Mouse (Mus musculus): ENCODE data around the gene Map7d1.
A peak's percentile ranks its signal among the peaks of the same experiment; 100 is the strongest.

The Map7d1 gene

DNA sequence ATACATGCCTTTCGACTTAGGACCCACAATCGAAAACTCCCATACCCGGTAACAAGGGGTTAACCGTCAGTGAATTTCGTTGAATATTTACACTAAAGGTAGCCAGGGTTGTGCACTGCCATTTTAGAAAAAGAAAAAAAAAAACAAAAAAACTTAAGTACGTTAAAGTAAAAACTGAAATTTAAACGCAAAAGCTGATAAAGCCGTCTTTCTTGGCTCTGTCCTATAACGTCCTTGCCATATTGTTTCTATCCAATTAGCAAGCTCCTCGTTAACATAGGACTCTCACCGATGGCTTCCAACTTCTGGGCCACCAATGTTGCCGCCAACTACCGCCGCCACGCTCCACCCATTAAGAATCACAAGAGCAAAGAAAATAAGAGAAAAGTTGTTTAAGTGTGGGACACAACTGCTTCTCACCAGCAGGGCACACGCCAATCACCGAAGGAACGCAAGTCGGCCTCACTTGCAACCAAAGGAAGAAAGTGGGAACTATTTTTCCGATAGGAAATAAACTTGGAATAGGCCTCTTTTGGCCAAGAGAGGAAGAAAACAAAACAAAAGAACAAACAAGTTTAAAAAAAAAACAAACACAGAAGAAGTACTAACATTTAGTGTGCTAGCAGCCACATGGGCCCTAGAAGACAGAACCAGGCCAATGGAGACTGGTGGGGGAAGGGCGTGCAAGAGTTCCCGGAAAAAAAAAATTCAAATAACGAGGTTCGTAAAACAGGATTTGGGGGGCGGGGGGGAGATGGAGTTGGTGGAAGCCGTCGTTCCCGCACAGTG, 54.4 kb downstream of the Map7d1 start:
- peak; percentile 56 for DNase-seq

- no peak for DNase-seq
Observed at GRCm38 (mm10) chr4:126200656-126201055, 55.5 kb downstream of the Map7d1 start.

GRCm38 (mm10) chr4:126200036-126200435, 56.1 kb downstream of the Map7d1 start:
- no peak for DNase-seq

- DNase-seq = no peak
Observed at GRCm38 (mm10) chr4:126199556-126199955, 56.6 kb downstream of the Map7d1 start.

DNA sequence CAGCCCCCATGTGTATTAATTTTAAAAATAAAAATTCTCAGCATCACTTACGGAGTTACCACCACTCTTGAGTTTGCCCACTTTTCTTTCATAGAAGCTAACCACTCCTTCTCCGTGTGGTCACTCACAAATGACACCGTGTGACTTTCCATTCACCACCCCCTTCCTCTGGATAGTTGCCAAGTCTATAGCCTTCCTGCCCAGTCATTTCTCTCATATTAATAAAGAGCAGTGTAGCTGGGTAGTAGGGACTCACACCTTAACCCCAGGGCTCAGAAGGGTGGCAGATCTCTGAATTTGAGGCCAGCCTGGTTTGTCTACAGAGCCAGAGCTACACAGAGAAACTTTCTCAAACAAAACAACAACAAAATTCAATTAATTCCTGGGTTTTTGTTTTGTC, 58.7 kb downstream of the Map7d1 start:
- DNase-seq = no peak

DNA sequence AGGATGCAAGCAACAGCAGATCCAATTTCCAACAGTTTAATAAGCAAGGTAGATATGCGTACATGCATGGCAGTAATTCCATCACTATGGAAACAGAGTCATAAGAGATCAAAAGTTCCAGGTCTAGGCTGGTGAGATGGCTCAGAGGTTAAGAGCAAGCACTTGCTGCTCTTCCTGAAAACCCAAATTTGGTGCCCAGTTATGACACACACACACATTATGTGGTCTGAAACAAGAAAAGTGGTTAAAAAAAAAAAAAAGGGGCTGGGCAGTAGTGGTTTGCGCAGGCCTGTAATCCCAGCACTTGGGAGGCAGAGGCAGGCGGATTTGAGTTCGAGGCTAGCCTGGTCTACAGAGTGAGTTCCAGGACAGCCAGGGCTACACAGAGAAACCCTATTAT, 61.2 kb downstream of the Map7d1 start:
- DNase-seq = no peak

DNA sequence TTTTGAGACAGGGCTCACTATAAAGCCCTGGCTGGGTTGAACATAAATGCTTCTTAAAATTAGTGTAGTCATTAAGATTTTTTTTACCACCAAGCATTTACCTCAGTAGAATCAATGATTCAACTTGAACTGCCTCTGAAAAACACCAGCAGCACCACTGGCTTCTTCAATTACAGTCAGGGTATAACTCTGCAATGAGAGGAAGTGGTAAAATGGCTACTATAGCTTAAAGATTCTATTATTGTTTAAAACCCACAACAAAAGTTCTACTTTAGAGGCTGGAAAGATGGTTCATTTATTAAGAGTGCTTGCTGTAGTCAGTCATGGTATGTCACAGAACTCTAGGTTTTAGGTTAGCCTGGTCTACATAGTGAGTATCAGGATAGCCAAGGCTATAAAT, 61.9 kb downstream of the Map7d1 start:
- DNase-seq = no peak

GRCm38 (mm10) chr4:126190636-126191035, 65.5 kb downstream of the Map7d1 start:
- DNase-seq = no peak

DNA sequence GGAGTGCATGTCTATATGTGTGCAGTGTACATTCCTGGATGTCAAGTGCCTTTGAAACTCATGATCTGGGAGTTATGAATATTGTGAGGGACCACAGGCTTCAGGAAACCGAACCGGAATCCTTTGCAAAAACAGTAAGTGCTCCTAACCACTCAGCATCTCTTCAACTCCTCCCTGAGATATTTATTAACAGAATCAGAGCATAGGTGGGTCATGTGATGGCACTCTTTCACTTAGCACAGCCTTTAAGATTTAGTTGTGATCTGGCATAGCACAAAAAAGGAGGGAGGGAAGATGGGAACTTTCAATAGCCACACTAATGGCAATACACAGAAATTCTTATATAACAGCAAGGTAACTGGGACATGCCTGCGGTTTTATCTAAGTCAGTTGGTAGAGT, 69.0 kb downstream of the Map7d1 start:
- DNase-seq = no peak

DNA sequence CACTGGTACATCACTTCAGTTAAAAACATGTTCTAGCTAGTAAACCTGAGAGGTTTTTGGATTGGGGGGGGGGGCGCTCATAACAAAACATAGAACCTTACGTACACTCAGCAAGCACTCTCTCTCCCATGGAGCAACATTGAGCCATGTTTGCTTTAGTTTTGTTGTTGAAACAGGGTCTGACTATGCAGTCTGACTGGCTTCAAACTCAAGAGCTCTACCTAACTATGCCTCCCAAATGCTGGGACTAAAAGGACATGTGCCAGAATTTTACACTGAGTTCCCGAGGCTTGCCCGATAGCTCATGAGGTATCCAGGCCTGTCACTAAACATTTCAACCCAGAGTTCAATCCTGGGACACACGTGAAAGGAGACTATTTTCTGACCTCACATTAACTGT, 73.1 kb downstream of the Map7d1 start:
- no peak for DNase-seq
